Mouse (Mus musculus): ENCODE measurements around the gene Dnpep.

Dnpep gene

DNA sequence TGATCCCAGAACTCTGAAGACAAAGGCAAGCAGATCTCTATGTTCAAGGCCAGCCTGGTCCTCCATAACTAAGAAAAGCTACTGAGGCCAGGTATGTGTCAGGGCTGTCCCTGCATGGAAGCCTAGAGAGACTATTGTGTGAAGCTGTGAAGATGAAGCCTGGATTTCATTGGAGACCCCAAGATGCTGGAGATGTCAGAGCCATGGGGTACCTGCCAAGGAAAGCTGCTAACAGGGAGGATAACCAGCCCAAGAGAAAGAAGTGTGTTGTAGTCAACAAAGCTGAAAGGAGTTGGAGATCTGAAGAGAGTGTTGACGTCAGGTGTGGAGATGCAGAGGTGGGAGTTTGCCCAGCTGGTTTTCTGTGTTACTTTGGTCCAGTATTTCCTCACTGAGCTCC, 13.5 kb upstream of the Dnpep start:
- DNase-seq (ENCODE audit: low read depth, low spot score), result no peak

DNA sequence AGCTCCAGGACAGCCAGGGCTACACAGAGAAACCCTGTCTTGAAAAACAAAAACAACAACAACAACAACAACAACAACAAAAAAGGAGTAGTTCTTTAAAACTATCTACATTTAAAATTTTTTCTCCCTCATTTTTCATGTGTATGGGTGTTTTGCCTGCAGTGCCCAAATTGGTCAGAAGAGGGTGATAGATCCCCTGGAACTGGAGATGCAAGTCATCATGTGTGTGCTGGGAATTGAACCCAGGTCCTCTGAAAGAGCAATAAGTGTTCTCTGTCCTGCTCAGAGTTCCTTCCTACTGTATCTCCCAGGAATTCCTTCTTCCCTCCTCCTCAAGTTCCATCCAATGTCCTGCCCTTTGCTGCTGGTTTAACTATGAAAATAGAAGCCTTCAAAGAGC, 9.7 kb upstream of the Dnpep start:
- peak; percentile 35 for DNase-seq (ENCODE audit: low read depth, low spot score)

DNA sequence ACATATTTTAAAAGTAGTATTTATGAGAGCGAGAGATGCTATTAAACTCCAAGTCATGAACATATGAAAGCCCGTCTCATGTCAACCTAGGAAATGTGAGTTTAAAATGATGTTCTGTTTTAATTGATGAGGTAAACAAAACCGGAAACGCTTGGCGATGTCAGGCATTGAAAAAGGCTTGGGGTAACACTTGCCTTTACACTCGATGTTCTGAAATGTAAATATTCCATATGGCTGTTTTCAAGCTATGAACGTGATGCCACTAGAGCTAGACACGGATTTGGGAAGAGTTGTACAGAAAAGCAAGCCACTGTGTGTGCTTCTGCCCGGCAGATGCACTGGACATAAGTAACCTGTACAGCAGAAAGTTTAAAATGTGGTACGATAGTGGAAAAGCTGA, 1.4 kb upstream of the Dnpep start:
- no peak for DNase-seq (ENCODE audit: low read depth, low spot score)

DNA sequence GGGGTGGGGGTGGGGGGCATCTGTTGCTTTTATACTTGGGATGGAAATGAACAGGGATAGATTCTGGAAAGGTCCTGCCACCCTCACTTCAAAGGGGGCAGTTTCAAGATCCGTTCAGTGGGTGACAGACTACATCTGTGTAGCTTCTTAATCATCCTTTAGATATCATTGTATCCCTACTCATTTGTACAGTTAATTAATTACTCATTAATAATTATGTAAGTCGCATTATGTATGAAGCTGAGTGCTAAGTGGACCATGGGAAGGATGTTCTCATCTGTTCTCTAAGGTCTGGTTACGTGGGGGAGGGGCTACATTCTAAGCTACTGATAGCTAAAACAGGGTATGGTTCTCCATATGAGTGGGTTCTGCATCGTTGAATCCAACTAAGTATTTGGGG, 946 bp upstream of the Dnpep start:
- DNase-seq (ENCODE audit: low read depth, low spot score), result no peak

DNA sequence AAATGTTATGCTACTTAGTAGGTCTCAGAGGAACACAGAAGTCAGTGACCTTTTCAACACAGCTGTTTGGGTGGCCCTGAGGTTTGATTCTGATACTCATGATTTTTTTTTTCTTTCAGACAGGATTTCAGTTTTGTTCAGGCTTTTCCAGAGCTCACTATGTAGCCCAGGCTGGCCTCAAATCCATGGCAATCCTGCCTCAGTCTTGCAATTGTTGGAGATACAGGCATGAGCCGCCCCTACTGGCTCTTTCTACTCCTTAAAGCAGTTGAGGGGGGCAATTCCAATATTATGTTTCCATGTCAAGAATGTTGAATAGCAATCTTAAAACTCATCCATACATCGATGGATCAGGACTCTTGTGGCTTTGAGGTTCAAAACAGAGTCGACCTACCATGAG, 511 bp upstream of the Dnpep start:
- no peak for DNase-seq (ENCODE audit: low read depth, low spot score)

DNA sequence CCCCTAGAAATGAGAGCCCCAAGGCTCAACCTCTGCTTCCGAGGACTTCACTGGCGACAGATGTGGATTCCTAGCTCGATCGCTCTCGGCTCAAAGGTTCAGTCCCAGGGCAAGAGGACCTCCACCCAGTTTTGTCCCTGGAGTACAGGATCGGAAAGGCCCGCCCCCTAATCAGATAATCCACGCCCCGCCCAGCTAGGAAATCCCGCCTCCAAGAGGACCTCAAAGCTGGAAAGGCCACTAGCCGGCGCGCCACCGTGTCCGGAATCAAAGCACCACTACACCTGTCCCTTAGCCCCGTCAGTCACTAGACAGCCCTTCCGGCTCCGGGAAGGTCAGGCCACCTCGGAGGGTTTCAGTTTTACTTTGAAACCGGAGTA, 939 bp downstream of the Dnpep start:
- DNase-seq (ENCODE audit: low read depth, low spot score), result peak; percentile 95

DNA sequence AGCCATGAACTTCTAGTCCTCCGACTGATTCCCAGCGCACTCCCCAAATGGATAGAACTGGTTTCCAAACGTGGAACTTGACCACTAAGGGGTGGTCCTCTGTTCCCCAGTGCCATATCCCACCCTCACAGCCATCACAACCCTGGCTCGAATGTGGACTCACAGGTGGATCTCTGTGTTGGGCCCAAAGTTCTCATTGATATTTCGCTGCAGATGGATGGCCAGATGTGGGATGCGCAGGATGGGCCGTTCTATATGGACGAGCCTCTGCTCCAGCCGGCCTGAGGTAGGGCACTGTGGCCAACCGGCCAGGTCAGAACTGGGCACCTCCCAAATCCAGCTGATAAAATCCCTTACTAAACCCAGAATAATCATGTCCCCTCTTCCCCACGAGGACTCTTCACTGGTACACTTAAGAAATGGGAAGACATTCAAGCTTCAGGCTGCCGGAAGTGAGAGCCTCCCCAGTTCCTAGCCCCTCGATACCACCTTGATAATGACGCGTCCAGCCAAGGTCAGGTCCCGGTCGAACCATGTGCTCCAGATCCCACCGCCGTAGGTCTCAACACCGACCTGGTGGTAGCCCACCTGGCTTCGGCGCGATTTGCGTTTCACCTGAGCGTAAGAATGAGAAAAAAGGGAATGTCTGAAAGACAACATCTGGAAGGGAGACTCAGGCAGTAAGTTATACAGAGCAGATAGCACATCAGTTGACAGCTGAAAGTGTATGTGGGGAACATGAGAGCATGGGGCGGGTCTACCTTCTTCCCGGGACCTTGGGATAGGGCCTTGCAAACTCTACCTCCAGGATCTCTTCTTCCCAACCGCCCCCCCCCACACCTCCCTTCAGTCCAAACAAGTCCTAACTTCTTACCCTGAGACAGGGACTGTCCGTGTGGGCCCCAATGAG, 2.1 kb downstream of the Dnpep start:
- peak; percentile 16 for DNase-seq (ENCODE audit: low read depth, low spot score)

DNA sequence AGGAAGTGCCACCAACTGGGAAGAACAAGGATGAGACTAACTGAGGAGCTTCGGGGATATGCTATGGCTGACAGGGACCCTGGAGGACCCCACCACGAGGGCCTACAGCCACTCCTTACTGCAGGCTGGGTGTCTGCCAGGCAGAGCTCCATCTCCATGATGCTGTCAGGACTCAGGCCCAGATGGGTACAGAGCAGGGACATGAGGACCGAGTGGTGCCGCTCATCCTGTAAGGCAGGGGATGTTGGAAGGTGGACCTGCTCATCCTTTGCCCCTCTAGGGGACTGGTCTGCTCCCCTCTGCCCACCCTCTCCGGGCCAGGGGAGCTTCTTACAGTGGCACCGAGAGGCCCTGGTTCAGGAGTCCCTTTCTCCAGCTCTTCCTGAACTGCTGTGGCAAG, 2.8 kb downstream of the Dnpep start:
- no peak for DNase-seq (ENCODE audit: low read depth, low spot score)

DNA sequence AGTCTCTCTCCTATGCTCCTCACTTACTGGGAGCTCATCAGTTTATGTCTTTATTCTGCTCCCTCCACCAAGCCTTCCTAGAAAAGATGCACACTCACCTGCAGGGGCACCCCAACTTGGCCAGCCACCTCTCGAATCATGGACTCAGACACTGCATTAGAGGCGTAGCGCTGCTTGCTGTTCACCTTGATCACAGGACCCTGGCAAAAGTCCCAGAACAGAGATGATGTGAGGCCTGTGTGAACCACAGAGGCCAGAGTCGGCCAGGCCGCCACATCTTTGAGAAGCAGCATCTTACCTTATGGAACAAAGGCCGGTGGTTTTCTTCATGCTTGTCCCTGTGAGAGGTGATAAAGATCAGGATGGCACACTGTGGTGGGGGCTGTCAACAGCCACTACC, 6.1 kb downstream of the Dnpep start:
- DNase-seq (ENCODE audit: low read depth, low spot score), result no peak

DNA sequence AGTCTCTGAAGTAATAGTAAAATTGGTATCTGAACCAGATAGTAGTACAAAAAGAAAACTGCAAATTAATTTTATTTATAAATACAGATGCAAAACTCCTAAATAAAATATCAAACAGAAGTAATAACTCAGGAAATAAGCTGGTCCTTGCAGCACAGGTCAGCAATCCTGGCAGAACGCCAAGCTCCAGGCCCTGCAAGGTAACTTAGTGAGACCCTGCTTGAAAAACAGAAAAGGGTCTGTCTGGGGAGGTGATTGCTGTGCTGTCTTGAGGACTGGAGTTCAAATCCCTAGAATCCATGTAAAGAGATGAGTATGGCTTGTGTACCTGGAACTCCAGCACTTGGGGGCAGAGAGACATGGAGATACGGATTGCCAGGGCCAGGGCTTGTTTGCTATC, 13.1 kb downstream of the Dnpep start:
- no peak for DNase-seq (ENCODE audit: low read depth, low spot score)

DNA sequence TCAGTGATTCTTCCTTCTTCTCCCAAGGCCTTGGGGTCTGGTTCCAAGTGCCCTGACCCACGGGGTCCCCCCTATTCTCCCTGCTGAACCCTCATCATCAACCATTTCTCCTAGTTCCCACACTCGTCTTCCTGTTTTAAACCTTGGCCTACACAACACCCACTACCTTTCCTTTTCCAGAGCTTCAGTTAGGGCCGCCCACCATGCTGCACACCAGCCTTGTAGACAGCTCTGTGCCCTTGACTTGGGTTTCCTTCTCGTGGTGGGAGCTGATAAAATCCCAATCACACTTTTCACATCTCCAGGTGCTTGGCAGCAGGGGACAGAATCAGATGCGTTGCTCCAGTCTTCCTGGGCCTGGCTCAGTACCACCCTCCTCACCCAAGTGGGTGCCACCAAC, 23.5 kb downstream of the Dnpep start:
- DNase-seq (ENCODE audit: low read depth, low spot score), result no peak

DNA sequence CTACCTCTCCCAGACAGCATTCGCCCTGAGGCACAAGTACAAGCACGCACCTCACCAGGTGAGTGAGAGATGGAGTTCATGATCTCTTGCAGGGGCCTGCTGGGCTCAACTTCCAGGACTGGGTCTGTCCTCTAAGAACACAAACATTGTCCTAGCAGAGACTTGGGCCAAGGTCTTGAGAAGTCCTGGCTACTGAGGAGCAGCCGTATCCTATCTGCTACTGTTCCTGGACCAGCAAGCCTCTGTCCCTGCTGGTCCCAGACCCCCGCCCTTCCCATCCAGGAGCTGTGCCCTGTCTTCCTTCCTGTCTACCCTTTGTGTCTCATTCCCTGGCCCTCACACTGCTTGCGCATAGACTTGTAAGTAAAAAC, 24.5 kb downstream of the Dnpep start:
- DNase-seq (ENCODE audit: low read depth, low spot score), result no peak

DNA sequence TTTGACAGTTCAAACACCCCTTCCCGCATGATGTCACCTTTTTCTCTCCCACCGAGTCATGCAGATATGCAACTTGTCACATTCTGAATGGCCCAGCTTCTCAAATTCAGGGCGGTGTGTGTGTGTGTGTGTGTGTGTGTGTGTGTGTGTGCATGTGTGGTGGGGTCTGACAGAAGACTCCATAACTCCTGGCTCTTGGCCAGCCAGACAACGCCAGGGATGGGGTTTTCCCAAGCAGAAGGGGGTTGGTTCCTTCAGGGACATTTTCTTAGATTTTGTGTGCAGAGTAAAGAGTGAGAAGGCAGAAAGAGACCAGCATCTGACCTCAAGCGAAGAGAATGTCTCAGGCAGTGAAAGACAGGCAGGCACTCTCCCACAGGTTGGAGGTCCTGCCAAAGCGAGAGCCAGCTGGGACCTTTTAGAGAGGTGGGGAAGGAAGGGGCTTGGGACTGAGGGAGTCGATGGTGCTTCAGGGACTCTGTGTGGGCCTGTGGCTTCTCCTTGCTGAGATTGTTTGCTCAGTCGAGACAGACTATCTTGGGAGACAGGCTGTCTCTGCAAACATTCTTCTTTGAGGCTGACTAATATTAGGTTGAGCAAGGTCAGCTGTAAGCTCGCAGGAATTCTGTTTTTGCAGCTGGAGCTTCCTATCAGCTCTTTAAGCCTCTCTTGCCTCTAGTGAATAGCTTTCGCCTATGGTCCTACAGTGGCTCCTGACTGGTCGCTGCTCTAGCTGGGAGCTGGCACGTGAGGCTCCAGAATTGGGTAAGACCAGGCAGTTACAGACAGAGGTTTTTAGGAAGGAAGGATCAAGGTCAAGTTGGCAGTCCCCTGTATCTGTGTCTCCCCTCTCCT, 25.1 kb downstream of the Dnpep start:
- DNase-seq (ENCODE audit: low read depth, low spot score), result no peak

DNA sequence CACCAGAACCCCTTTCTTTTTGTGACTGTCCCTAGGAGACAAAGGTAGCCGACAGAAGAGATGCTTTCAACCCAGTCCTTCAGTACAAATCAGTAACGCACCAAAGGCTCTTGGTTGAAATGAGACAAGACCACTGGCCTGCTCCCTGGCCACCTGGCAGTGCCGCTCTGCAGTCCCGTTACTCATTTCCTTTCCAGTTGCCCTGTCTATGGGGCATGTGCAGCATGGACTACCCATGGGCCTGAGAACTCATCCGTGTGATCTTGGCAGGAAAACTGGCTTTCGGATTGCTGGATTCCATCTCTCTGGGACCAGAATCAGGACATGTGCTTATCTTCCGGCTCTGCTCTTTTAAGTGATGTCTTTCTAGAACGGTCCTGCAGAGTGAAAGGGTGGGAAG, 26.5 kb downstream of the Dnpep start:
- DNase-seq (ENCODE audit: low read depth, low spot score), result no peak

DNA sequence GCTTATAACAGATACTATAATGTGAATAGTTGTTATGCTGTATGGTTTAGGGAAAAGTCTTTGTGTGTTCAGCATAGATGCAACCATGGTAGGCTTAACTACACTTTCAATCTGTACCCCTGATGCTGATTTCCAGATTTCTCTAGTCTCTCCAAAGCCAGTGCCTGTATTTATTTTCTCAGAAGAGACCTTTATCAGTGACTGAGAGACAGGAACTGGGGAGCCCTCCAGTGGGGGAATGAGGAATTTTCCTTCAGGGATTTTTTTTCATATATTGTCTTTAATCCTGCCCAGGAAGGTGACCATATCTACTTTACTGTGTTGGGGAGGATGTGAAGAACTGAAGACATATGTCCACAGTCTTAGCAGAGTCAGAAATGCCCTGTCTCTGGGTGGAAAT, 27.2 kb downstream of the Dnpep start:
- peak; percentile 44 for DNase-seq (ENCODE audit: low read depth, low spot score)

DNA sequence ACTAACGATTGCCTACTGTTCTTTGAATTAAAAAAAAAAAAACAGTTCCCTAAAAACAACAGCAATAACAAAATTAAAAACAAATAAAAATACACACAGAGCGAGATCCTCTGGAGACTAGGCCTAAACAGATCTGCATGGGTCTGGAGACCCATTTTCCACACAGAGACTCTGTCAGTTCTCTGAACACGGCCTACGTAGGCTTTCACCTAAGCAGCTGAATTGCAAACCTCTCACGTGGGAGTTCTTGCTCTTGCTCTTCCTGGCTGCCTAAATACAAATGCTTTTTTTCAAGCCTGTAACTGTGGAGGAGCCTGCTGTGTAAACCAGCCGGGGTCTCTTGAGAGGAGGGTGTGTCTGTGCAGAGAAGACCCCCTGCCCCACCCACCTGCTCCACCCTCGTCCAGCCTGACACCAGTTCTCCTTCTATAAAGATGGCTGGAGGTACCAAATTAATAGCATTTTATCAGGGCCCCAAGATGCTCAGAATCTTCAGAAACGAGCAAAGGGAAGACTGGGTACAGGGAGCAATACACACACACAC, 27.8 kb downstream of the Dnpep start:
- no peak for DNase-seq (ENCODE audit: low read depth, low spot score)

DNA sequence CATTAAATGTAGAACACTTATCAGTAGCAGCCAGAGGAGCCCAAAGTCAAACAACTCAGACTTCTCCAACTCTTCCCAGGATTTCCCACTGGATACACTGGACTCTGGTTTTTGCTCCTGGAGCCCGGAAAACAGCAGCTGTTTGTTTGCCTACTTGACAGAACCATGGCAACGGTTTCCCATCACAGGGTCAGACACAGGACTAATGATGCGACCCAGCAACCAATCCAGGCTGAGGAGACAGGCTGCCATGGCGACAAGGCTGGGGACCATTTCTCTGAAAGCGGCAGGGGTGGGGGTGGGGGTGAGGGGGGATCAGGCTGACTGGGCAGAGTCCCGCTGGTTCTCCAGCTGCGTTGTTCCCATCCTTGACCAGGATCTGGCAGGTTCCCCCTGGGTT, 28.4 kb downstream of the Dnpep start:
- peak; percentile 21 for DNase-seq (ENCODE audit: low read depth, low spot score)

DNA sequence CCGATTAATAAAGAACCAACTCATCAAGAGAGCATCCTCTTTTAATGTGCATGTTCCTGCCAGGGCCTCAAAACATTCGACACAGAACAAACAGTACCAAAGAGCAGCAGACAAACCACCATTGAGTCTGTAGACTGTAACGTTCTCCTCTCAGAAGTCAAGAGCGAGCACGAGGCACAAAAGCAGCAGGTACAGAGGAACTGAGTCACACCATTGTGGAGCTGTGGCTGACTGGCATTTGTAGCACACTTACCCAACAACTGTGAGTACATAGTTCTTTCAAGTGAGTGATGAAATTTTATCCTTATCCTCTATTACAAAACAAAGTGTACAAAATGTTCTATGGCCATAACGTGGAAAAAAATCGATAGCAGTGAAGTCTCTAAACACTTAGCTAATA, 32.9 kb downstream of the Dnpep start:
- DNase-seq (ENCODE audit: low read depth, low spot score), result no peak

DNA sequence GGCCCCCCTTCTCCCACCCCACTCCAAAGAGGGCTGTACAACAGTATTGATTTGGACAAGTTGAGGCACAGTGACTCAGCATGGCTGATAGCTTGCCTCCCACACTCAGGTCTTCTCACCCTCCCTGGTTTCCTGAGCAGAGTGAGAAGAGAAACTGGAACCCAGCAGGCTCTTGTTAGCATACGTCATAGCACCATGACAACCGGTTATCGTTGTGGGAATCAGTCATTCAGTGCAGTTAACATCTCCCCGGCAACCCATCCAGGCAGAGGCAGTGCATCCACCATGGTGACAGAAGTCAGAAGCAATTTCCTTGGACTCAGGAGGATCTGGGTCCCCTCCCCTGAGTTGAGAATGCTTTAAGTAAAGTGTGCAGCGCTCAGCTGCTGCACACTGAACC, 34.8 kb downstream of the Dnpep start:
- peak; percentile 52 for DNase-seq (ENCODE audit: low read depth, low spot score)

DNA sequence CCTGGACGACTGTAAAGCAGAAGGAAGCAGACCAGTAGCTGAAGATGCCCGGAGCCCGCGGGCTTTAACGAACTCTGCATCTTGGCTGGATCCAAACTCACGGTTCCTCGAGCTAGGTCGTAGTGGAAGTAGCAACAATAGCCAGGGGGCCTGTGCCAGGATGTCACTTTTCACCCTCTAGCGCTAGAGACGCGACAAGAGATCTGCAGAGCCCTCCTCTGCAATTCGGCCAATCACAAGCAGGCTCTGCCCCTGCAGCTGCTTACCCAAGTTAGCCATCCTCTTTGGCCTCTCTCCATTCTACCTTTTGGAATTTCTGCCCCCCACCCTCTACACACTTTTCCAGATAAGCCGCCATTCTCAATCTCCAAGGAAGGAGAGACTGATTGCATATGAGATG, 39.6 kb downstream of the Dnpep start, which contains the start of gene Resp18:
TSS of gene Resp18 (minus strand) at position 188 of the 400 bp plus-strand sequence.
- DNase-seq (ENCODE audit: low read depth, low spot score), result no peak

DNA sequence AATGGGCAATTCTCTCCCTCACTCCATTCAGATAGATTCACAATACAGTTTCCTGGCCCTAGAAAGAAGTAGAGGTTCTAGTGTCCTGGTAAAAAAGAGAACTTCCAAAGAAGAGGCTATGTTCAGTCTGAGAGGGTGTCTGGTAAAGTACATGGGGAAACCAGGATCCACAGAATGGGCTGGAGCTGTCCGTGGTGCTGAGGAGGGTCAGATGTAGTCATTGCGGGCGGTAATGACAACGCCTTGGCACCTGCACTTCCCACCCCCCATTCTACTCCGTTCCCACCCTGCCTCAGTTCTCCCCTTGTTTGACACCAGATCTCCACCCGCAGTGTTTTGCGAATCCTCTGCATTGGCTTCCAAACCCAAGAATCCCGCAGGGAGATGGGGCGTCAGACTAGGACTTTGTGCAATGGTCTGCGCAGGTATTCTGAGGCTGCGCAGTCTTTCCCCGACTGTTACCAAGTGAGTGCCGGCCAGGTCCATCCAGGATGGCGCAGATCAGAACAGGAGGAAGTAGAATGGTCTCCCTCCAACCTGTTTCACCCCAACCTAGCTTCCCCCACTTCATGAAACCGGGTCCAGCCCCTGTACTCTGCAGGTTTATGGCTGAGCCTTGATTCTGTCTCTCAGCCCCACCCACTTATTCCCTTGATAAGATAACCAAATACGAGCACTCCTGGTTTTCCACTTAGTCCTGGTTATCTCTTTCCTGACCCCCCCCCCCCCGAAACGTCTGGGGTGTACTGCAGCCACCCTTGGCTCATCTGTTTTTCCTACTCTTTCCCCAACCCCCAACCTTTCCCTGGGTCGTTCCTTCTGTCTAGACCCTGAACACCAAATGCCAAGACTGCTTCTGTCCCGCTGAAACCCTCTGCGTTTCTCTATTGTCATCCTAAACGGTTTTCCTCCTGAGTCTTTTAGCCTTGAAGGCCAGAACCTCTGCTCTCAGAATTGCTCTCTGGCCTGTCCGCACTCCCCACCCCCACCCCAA, 40.3 kb downstream of the Dnpep start:
- DNase-seq (ENCODE audit: low read depth, low spot score), result peak; percentile 76
